Mouse (Mus musculus) liver, adult 2 months (tissue): ENCODE results near the gene Lrrc38.

Source experiments
- CTCF ChIP-seq: fragments of 200-500 bp; IDR thresholded peaks from 2 replicates; pipeline ENCODE4 v1.5.1; 2011; ENCODE audit warnings: low read depth, low read length, control low read depth
- POLR2A ChIP-seq: fragments of 200-500 bp; IDR thresholded peaks from 2 replicates; pipeline ENCODE4 v1.6.1; 2011; ENCODE audit warnings: low read length, control low read depth; ENCODE audit not compliant: insufficient read depth; ENCODE audit errors: extremely low read depth

DNA sequence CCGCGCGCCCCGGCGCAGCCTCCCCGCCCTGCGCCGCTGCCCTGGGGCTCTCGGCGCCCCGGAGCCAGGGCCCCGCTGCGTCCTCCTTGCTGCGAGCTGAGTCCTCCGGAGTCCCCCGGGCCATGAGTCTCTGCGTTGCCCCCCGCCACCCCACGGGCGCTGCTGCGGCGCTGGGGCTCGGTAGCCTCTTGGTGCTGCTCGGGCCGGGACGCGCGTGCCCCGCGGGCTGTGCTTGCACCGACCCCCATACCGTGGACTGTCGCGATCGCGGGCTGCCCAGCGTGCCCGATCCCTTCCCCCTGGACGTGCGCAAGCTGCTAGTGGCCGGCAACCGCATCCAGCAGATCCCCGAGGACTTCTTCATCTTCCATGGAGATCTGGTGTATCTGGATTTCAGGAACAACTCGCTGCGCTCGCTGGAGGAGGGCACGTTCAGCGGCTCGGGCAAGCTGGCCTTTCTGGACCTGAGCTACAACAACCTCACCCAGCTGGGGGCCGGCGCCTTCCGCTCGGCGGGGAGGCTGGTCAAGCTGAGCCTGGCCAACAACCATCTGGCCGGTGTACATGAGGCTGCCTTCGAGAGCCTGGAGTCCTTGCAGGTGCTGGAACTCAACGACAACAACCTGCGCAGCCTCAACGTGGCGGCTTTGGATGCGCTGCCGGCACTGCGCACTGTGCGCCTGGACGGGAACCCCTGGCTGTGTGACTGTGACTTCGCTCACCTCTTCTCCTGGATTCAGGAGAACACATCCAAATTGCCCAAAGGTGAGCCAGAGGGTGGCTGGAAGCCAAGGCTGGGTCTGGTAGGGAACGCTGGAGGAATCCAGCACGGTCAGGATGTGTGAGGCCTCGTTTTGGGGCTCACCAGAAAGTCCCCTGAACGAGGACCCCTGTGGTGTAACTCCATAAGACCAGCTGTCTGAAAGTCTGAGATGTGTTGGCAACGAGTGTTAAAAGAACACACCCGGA is 774 bp downstream of the Lrrc38 start:
- no peak for TF ChIP-seq POLR2A
- no peak for TF ChIP-seq CTCF
